Mouse (Mus musculus): ENCODE measurements at regions not wholly inside any gene's neighbourhood (a gene's known extent, or its start where the extent isn't known, plus 50 kb on each side); places are given as distances from the start of the nearest gene placed in this dataset.

DNA sequence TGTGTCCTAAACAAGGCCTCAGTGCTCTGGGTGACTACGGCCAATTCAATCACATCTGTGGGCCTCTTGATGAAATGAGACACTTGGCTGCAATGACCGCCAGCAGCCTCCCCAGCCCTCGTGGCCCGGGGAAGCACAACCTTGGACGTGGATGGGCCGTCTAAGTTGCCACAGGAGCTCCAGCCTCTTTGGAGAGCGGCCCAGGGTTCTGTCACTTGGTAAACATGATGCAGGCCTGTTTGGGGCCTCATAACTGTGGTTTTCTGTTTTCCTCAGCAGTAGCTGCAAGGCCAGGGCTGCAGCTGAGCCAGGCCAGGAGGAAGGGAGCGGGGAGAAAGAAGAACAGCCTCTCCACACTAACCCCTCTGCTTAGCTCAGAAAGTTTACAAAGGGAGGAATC is 105.2 kb upstream of the Zmiz1 start:
- DNase-seq = peak; percentile 73

DNA sequence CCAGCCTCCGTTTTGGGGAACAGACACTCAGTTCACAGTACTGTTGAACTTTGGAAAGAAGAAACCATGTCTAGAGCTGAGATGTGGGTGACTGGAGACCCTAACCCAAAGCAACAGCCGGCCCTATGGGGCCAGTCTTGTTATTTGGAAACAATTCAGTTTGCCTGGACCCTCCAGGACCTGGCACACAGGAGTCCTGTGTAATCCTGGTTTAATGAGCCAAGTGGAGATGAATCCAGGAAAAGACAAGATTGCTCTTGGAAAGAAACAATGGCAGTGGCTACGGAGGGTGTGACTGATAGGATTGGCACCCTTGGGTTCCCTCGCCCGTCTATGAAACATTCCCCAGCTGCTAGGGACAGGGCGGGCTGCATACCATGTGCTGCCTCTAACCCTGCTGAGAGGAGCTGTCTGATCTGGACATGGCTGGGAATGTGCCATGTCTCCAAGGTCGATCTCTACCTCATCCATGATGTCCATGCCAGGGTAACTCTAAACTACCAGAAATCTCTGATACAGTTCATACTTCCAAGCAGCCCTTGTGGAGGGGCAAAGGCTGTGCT is 104.6 kb upstream of the Zmiz1 start:
- no peak for DNase-seq

DNA sequence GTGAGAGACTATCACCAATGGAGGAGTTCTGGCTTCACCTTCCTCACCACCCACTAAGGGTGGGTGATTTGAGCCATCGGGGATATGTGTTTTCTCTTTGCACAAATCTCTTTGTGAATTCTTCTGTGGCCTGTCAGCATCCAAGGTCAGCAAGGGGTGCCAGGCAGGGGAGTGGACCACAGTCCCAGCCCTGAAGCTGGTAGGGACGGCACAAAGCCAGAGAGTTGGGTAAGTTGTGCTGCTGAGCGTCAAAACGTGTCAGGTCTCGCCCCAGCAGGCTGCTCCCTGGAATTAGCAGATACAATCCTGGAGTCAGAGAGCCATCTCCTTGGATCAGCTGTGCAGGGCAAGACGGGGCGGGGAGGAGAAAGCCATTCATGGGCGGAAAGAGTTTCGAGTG is 101.2 kb upstream of the Zmiz1 start:
- no peak for DNase-seq

DNA sequence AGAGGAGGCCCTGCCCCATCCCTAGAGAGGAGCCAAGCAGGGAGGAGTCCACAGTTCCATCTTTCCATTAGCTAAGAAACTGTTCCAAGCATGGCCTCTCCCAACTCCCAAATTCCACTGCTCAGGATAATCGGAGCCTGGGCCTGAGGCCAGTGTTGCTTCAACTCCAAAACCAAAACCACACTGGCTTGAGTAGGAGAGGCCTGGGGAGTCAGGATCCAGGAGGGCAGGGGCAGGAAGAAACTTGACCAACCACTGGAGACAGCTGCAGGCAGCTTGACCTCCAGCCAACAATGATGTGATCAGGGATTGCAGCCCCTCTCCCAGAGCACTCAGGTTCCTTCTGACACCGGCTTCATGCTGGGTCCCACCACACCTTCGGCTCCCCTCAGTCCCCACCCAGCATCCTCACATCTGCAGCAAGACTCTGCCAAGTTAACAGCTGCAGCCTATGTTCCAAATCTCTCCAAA is 99.1 kb upstream of the Zmiz1 start:
- peak; percentile 28 for DNase-seq

DNA sequence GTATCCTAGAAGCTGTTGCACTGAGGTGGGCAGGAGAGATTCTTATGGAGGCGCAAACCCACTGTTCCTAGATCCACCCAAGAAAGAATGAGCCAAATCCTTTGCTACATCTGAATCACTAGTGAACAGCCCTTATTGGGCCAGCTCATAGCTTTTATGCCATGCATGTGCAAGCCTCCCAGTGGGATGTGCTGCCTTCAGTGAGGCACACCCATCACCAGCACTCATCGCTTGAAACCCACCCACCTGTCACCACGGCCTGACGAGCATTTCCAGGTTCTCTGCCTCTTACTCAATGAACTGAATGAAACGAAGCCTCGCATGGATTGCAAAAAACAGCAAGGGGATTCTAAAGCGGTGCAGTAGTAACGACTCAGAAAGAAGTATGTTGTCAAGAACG is 98.3 kb upstream of the Zmiz1 start:
- no peak for DNase-seq

DNA sequence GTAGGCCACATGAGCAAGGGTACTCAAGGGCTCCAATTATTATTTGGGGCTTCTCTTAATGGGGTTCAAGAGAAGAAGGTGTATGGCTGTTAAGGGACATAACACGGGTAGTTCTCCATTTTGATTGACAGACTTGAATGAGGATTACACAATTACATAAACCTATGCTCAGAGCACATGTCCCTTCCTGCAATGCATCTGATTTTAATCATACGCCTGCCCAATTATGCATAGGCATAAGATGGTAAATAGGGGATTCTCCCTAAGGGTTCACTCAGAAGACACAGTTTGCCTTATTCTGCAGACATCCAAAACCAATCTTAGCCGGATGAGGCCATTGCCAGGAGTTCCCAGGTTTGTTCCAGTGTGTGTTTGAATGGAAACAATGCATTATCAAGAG is 97.9 kb upstream of the Zmiz1 start:
- no peak for DNase-seq

DNA sequence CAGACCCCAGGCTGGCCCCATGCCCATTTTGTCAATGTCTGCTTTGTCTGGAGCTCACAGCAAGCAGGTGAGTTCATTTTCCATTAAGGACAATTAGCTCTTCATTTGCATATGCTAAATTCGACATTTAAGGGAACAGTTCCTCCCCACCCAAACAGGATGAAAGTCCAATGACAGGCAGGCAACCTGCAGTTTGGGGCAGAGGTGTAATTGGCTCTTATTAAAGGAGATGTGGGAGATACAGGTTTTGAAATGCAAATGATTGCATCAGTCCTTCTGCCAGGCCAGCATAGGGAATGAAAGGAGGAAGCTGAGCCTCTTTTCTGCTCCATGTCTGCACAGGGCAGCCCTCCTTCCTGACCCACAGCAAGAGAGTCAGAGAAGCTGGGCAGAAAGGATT is 96.2 kb upstream of the Zmiz1 start:
- no peak for DNase-seq

DNA sequence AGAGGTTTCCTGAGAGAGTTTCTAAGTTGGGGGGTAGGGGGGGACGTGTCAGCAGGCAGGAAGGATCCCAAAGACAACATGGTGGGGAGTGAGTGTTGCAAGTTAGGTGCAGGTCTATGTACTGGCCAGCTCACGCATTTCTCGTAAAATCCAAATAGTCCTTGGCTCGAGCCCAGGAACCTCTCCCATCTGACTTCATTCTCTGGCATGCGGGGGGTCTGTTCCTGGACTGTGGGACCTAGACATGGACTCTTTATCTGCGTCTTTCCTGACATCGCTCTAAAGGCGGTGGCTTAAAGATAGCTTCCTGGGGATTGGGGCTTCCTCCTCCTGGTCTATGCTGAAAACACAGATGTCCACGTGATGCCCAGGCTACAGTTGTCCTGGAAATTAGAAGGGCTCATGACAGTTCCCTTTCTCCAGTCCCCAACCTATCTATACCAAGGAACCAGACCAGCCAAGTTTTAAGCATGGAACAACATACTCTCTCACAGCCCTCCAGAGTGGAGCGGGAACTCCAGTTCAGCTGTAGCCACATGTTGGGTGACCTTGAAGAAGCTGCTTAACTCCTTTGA is 93.7 kb upstream of the Zmiz1 start:
- DNase-seq = peak; percentile 45

DNA sequence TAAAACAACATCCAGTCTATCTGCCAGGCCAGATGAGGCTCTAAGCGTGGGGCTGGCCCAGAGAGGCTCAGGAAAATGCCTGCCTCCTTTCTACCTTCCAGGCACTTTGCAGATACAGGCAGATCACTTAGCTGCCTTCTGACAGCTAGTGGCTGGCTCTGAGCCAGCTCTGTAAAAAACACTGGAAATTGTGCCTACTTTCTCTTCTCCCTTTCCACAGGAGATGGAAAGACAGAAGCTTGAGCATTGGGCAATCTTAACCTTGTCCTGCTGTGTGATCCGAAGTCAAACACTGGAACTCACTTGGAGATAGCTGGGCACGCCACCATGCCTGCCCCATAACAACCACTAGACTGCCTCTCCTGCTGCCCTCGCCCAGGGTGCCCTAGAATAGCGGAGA is 93.0 kb upstream of the Zmiz1 start:
- DNase-seq = peak; percentile 50

DNA sequence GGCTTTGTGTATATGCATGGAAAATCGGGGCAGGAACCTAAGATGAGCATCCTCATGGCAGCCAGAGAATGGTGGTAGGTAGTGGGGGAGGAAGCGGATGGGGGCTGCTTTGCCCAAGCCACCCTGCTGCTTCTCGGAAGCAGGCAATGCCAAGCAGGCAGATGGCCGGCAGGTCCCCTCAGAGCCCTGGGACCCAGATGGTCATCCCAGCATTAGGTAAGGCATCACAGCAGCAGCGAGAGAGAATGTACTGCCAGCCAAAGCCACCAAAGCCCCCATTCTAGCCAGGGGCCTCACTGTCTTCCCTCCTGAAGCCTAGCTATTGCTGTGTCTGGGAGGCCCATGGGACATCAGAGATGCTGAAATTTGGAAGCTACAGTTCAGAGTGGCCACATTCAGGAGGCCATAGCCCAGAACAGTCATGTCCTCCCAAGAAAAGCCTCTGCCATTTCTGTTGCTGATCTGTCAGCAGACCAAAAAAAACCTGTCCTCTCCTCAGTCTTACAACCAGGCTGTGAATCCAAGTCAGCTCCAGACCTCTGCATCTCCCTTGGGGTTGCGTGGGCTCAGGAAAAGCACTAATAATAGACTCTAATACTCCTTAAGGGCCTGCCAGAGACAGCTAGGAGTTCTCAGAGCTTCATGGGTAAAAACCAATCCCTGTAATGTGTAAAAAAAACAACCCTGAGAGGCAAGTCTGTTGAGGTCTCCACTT is 88.5 kb upstream of the Zmiz1 start:
- DNase-seq = no peak

DNA sequence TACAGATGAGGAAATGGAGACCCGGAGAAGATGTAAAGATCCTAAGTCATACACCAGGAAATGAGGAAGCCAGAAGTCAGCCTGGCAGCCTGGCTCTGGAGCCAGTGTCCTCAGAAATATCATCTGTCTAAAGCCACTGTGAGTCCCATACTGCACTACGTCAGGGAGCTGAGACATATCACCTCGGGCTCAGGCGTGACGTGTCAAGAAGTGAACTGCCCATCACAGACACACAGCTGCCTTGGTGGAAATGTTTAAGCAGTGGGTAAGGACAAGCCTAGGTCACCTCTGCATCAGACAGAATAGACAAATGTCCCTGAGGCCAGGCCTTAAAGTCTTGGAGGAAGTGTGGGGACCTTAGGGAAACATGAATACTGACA is 88.0 kb upstream of the Zmiz1 start:
- no peak for DNase-seq

DNA sequence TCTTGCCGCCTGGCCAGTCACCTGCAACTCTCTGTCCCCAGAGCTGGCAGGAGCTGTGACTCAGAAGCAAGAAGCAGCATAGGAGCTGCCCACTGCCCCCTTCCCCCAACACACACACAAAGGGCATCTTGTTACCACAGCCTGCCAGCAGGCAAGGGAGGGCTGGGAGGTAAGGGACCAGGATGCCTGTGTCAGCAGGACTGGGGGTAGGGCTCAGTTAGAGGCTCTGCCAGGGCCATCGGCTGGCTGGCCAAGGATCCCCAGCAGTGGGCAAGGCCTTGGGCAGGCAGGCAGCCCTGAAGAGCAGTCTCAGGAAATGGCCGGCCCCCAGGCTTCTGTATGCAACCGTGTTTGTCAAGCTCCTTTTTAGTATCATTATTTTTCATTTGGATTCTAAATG is 87.3 kb upstream of the Zmiz1 start:
- no peak for DNase-seq

DNA sequence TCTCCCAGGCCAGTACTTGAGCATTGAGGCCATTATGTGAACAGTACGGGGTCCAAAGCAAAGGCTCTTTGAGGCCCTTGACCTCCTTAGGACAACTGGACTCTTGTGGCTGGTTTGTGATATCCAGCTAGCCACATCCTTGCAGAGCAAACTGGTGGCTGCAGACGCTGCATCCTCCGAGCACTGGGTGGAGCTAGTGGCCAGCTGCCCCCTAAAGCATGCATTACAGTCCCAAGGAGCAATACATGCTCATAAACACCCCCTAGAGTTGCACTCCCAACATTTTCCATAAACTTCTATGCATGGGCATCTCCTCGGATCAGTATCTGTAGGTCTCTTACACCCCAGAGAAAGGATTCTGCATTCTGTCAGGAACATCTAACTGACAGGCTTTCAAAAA is 86.4 kb upstream of the Zmiz1 start:
- DNase-seq = no peak

DNA sequence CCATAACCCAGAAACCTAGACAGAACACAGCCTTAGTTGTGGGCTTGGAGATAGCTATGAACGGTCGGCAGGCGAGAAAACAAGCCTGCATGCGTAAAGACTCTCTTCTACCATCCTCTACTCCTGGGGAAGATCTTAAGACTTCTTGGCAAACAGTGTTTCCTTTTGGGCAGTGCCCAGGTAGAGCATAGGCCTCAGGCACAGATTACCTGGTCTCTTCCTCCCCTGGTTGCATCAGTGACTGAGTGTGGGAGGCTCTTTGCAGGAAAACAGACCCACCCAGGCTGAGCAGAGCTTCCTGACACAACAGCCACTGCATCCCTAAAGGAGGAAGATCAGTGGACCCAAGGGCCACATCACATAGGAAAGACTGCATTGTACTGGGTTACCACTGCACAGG is 85.8 kb upstream of the Zmiz1 start:
- no peak for DNase-seq

DNA sequence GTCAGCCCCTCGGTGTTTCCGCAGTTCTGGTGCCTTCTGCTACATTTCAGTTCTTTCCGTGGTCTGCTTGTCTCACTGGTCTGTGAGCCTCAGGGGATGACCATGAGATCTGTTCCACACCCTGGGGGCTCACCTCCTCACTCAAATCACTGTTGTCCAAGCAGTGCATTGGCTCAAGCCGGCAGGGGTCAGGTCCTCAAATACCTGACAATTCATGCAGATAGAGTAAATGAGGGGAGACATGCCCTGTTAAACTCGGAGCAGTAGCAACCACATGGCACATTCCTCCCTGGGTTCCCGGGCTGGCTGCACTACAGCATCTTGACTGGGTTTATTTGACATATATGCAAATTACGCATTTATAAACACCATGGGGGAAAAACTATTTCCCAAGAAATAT is 84.0 kb upstream of the Zmiz1 start:
- no peak for DNase-seq

DNA sequence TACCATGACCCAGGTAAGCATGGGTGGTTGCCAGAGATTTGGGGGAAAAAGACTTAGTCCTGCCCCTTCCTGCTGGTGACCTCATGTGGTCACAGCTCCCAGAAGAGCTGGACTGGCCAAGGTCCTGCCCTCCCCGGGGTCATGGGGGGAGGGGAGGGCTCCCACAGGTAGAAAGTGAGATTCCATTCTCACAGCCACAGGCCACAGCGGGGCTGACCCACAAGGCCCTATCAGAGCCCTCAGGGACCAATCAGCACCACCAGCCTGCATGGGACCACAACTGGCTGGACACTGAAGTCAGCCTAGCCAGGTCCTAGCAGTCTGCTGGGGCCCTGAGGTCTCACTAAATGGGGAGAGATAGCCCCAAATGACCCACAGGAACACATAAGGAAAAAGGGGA is 81.9 kb upstream of the Zmiz1 start:
- DNase-seq = no peak

DNA sequence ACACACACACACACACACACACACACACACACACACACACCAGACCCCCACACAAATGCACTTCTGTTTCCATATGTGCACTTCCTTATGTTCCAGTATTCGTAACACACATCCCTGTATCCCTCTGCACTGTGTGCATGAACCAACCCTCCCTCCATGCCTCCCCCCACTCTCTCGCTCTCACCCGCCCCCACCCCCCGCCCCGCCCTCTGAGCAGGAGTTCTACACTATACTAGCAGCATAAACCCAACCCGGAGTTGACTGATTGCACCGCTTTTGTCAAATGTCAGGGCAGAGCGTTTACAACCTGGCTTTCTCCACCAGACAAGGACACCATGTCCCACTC is 81.5 kb upstream of the Zmiz1 start:
- no peak for DNase-seq

DNA sequence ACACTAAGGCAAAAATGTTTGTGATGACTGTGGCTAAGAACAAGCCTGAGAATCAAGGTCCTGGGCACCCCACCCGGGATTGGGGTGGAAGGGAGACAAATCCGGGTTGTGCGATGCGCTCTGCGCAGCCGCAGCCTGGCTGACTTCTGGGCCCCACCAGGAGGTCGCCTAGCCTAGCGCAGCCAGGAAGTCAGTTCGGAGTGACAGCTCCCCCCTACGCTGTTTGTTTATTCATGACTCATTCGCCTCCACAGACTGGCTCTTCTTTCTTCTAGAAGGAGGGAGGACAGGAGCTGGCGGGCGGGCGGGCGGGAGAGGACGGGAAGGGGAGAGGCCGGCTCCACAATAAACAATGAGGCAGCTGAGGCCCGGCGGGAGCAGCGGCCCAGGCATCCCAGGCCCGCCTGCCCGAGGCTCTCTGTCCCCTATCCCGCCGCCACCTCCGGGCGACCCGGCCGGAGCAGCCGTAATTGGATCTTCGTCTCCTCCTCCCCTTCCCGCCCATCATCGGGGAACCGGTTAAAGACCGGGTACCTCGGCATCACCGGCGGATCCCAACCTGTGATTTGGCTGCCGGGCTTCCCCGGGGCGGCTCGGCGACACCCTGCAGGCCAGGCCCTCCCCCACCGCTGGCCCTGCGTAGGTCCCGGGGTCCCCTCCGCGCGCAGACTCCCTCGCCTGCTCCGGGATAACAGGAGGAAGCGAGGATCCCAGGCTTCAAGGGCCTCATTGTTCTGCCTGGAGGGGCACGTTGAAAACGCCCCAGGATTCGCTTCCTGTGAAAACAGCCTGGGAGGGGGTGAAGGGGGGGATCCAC is 80.9 kb upstream of the Zmiz1 start:
- peak; percentile 84 for DNase-seq

DNA sequence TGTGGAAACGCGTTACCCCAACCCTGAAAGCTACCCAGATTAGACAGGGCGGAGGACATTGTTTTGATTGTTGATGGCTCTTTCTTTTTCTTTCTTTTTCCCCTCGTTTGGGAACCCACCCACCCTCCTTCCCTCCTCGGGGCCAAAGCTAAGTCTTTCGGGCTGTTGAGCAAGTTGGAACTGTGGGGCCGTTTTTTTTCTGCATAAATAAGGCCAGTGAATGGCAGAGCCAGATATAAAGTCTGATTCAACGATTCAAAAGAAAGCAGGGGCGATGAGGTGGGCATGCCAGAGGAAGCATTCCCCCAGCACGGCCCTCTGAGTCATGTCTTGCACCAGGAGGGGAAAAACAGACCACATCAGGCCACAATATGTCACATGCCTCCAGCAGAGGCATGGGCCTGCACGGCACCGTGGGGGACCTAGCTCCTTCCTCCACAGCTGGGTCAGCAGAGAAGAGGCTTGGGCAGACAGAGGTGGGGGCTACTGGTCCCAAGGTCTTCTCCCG is 80.2 kb upstream of the Zmiz1 start:
- DNase-seq = peak; percentile 47

DNA sequence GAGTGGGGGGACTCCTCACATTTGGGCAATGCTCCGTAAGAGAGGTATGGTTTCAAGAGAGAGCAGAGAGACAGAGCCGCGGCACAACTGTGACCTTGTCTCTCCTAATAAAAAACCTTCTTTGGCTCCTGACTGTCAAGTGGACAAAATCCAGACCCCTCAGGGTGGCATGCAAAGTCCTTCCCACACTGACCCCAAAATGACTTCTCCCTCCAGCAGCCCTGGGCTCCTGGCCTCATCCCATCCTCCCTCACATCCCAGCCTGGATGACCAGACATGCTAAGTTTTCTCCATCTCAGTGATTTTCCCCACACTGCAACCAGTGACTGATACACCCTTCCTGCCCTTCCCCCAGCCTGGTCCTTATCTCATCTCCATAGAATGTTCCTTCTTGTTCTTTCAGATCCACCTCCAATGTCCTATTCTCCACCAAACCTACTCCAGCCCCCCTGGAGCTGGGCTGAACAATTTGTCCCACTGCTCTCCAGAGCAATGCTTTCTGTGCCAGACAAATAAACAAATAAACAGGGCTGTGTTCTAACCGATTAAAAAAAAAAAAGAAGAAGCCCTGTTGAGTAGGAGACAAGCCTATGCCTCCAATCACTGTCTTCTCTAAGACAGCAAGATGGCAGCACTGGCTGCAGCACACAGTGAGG is 75.7 kb upstream of the Zmiz1 start:
- no peak for DNase-seq

DNA sequence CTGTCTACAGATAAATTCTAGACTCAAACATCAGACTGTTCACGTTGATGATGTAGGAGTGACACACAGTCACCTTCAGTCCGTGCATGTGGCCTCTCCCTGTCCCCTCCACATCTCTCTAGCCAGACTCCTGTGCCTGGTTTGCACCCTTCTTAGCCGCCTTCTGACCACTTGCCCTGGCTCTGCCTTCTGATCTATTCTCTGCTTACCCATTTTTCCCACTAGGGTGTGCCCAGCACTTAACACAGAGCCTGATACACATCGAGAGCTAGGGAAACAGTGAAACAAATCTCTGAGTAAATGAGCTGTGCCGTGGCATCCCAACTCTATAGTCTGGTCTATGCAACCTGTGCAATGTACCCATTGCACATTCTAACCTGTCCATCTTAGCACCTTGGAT is 73.3 kb upstream of the Zmiz1 start:
- DNase-seq = no peak

DNA sequence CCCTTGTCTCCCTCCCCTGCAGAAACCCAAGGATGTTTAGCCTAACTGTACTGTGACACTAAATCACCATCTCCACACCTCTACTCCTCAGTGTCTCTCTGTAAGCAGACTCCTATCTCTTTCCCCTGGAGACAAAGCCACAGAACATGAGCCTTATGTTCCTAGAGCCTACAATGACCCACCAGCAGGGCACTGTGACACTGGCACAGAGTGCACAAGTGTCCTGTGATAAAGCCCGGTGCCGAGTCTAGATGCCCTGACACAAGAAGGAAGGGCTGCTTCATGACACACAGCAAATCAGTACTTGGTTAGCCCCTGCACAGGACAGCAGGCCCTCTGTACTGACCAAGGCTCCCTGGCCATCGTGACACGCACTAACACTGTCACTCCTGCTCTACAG is 71.2 kb upstream of the Zmiz1 start:
- DNase-seq = no peak

DNA sequence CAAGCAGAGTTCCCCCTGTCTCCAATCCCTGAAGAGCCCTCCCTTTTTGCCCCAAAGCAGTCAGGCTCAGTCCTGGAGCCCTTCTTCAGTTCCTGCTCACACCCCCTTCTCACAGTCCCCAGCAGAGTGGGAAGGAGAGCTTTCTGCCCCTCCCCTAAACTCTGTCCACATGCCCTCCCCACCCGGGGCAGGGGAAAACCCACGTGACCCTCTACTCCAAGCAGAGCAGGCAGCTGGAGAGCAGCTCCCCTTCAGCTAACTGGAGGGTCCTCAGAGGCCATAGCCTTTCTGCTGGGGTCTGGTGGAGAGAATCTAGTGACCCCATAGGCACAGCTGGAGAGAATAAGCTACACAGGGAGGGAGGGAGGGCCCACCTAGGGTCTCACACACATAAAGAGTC is 69.7 kb upstream of the Zmiz1 start:
- DNase-seq = no peak

All from lung, postnatal 14 days (tissue).